Mouse (Mus musculus): ENCODE results near the gene Ahcyl2. TPM values are rescaled to one million over a fixed set of nuclear protein-coding genes. Genes with fewer than 3 reads are reported as not detected.
A peak's percentile ranks its signal among the peaks of the same experiment; 100 is the strongest.
"Not testable (repeated sequence)": the region's sequence is repeated elsewhere in the genome, so short reads cannot be mapped to it uniquely, and the experiment has no call there.

The Ahcyl2 gene
- polyA plus RNA-seq, 1 experiment from 2014 or later = 14.9 TPM

GRCm38 (mm10) chr6:29756001-29756400 lies 11.8 kb upstream of the Ahcyl2 start:
- WGBS = 92% methylated on average over 5 of the region's 5 CpGs

GRCm38 (mm10) chr6:29756476-29756875 lies 11.3 kb upstream of the Ahcyl2 start:
- no peak overlapping the region for H3K4me3 ChIP-seq
- no peaks in the 10 kb centered on the region for H3K4me1 ChIP-seq
- H3K27me3 ChIP-seq (replicated peaks; ENCODE audit: low read depth, poor library complexity, severe bottlenecking) = no peaks in the 10 kb centered on the region
- peaks cover 95% of the 10 kb centered on the region for H3K36me3 ChIP-seq (replicated peaks)
- no peak overlapping the region for H3K27ac ChIP-seq (replicated peaks)
- WGBS = 94% methylated on average over 4 of the region's 4 CpGs
- no peaks in the 10 kb centered on the region for H3K9me3 ChIP-seq
- DNase-seq (ENCODE audit: low spot score) = no peak

More at GRCm38 (mm10) chr6:29756001-29756400, 11.8 kb upstream of the Ahcyl2 start:
- Histone ChIP-seq H3K27ac (replicated peaks) (no peak overlapping the region), H3K36me3 (replicated peaks) (peaks cover 95% of the 10 kb centered on the region), H3K9me3 (no peaks in the 10 kb centered on the region), H3K4me1 (no peaks in the 10 kb centered on the region), H3K27me3 (replicated peaks; ENCODE audit: low read depth, poor library complexity, severe bottlenecking) (no peaks in the 10 kb centered on the region), H3K4me3 (no peak overlapping the region)
- no peak for DNase-seq (ENCODE audit: low spot score)

- Histone ChIP-seq H3K4me1 (no peaks in the 10 kb centered on the region), H3K27ac (replicated peaks) (no peak overlapping the region), H3K27me3 (replicated peaks; ENCODE audit: low read depth, poor library complexity, severe bottlenecking) (no peaks in the 10 kb centered on the region), H3K4me3 (no peak overlapping the region), H3K9me3 (no peaks in the 10 kb centered on the region), H3K36me3 (replicated peaks) (peaks cover 78% of the 10 kb centered on the region)
- peak; percentile 75 for DNase-seq (ENCODE audit: low spot score)
- 42% methylated on average over 4 of the region's 4 CpGs for WGBS
Observed at GRCm38 (mm10) chr6:29758417-29758816, 9.4 kb upstream of the Ahcyl2 start.

GRCm38 (mm10) chr6:29759012-29759679 lies 8.7 kb upstream of the Ahcyl2 start:
- H3K27me3 ChIP-seq (replicated peaks; ENCODE audit: low read depth, poor library complexity, severe bottlenecking) = no peaks in the 10 kb centered on the region
- H3K9me3 ChIP-seq = no peaks in the 10 kb centered on the region
- no peak overlapping the region for H3K27ac ChIP-seq (replicated peaks)
- no peaks in the 10 kb centered on the region for H3K4me1 ChIP-seq
- H3K4me3 ChIP-seq = no peak overlapping the region
- no peak for DNase-seq (ENCODE audit: low spot score)
- peaks cover 71% of the 10 kb centered on the region for H3K36me3 ChIP-seq (replicated peaks)
- 81% methylated on average over 13 of the region's 13 CpGs for WGBS

- not testable (repeated sequence) for H3K27me3 ChIP-seq (replicated peaks; ENCODE audit: low read depth, poor library complexity, severe bottlenecking); H3K9me3 ChIP-seq; H3K4me3 ChIP-seq; H3K27ac ChIP-seq (replicated peaks); DNase-seq (ENCODE audit: low spot score); H3K4me1 ChIP-seq
- 96% methylated on average over 2 of the region's 2 CpGs for WGBS
- peaks cover 58% of the 10 kb centered on the region for H3K36me3 ChIP-seq (replicated peaks)
Observed at GRCm38 (mm10) chr6:29760397-29760796, 7.4 kb upstream of the Ahcyl2 start.

GRCm38 (mm10) chr6:29761282-29761681 lies 6.5 kb upstream of the Ahcyl2 start:
- H3K36me3 ChIP-seq (replicated peaks) = peaks cover 51% of the 10 kb centered on the region
- no peak for DNase-seq (ENCODE audit: low spot score)
- no peak overlapping the region for H3K4me3 ChIP-seq
- no peaks in the 10 kb centered on the region for H3K9me3 ChIP-seq
- H3K4me1 ChIP-seq = no peaks in the 10 kb centered on the region
- no peak overlapping the region for H3K27ac ChIP-seq (replicated peaks)
- WGBS = 89% methylated on average over 4 of the region's 4 CpGs
- no peaks in the 10 kb centered on the region for H3K27me3 ChIP-seq (replicated peaks; ENCODE audit: low read depth, poor library complexity, severe bottlenecking)

- H3K27ac ChIP-seq (replicated peaks) = no peak overlapping the region
- 66% methylated on average over 4 of the region's 4 CpGs for WGBS
- H3K4me3 ChIP-seq = no peak overlapping the region
- no peaks in the 10 kb centered on the region for H3K9me3 ChIP-seq
- no peaks in the 10 kb centered on the region for H3K4me1 ChIP-seq
- DNase-seq (ENCODE audit: low spot score) = peak; percentile 26
- H3K27me3 ChIP-seq (replicated peaks; ENCODE audit: low read depth, poor library complexity, severe bottlenecking) = no peaks in the 10 kb centered on the region
- peaks cover 38% of the 10 kb centered on the region for H3K36me3 ChIP-seq (replicated peaks)
Observed at GRCm38 (mm10) chr6:29762524-29762923, 5.3 kb upstream of the Ahcyl2 start.

- Histone ChIP-seq H3K27me3 (replicated peaks; ENCODE audit: low read depth, poor library complexity, severe bottlenecking) (no peaks in the 10 kb centered on the region), H3K9me3 (no peaks in the 10 kb centered on the region), H3K27ac (replicated peaks) (no peak overlapping the region), H3K4me3 (no peak overlapping the region), H3K4me1 (peaks cover 22% of the 10 kb centered on the region), H3K36me3 (replicated peaks) (no peaks in the 10 kb centered on the region; the same call in none of the 2 replicates)
- WGBS = 78% methylated on average over 2 of the region's 2 CpGs
- no peak for DNase-seq (ENCODE audit: low spot score)
Observed at GRCm38 (mm10) chr6:29766874-29767273, 937 bp upstream of the Ahcyl2 start.

- under 1% methylated on average over 50 of the region's 50 CpGs for WGBS
Observed at GRCm38 (mm10) chr6:29768791-29769441, 1.1 kb downstream of the Ahcyl2 start.

GRCm38 (mm10) chr6:29770672-29771321 lies 3.0 kb downstream of the Ahcyl2 start:
- Histone ChIP-seq H3K9me3 (no peaks in the 10 kb centered on the region), H3K4me3 (no peak overlapping the region), H3K4me1 (peaks cover 22% of the 10 kb centered on the region), H3K36me3 (replicated peaks) (no peaks in the 10 kb centered on the region), H3K27ac (replicated peaks) (no peak overlapping the region), H3K27me3 (replicated peaks; ENCODE audit: low read depth, poor library complexity, severe bottlenecking) (no peaks in the 10 kb centered on the region)
- no peak for DNase-seq (ENCODE audit: low spot score)
- 61% methylated on average over 2 of the region's 2 CpGs for WGBS

More at GRCm38 (mm10) chr6:29768791-29769441, 1.1 kb downstream of the Ahcyl2 start:
- Histone ChIP-seq H3K4me1 (peaks cover 22% of the 10 kb centered on the region), H3K9me3 (no peaks in the 10 kb centered on the region), H3K27me3 (replicated peaks; ENCODE audit: low read depth, poor library complexity, severe bottlenecking) (no peaks in the 10 kb centered on the region), H3K36me3 (replicated peaks) (no peaks in the 10 kb centered on the region), H3K27ac (replicated peaks) (peak overlapping the region; percentile 89), H3K4me3 (peak overlapping the region; percentile 91)
- peak; percentile 65 for DNase-seq (ENCODE audit: low spot score)

- H3K4me3 ChIP-seq = no peak overlapping the region
- H3K4me1 ChIP-seq = peaks cover 22% of the 10 kb centered on the region
- H3K9me3 ChIP-seq = no peaks in the 10 kb centered on the region
- no peak overlapping the region for H3K27ac ChIP-seq (replicated peaks)
- 86% methylated on average over 3 of the region's 3 CpGs for WGBS
- DNase-seq (ENCODE audit: low spot score) = no peak
- H3K36me3 ChIP-seq (replicated peaks) = no peaks in the 10 kb centered on the region
- no peaks in the 10 kb centered on the region for H3K27me3 ChIP-seq (replicated peaks; ENCODE audit: low read depth, poor library complexity, severe bottlenecking)
Observed at GRCm38 (mm10) chr6:29772236-29772635, 4.4 kb downstream of the Ahcyl2 start.

GRCm38 (mm10) chr6:29774161-29774560 lies 6.3 kb downstream of the Ahcyl2 start:
- no peak overlapping the region for H3K27ac ChIP-seq (replicated peaks)
- WGBS = 85% methylated on average over 1 of the region's 1 CpGs

More at GRCm38 (mm10) chr6:29774161-29774560, 6.3 kb downstream of the Ahcyl2 start:
- H3K27me3 ChIP-seq (replicated peaks; ENCODE audit: low read depth, poor library complexity, severe bottlenecking) = no peaks in the 10 kb centered on the region
- peaks cover 5% of the 10 kb centered on the region; the same call in 1 of the 2 replicates for H3K36me3 ChIP-seq (replicated peaks)
- no peaks in the 10 kb centered on the region for H3K9me3 ChIP-seq
- no peak for DNase-seq (ENCODE audit: low spot score)
- H3K4me1 ChIP-seq = peaks cover 16% of the 10 kb centered on the region
- no peak overlapping the region for H3K4me3 ChIP-seq

Measured in embryonic facial prominence, embryonic 10.5 days (tissue).